Mouse (Mus musculus) testis, adult 2 months (tissue): ENCODE results near the gene Dok4. TPM values are rescaled to one million over a fixed set of nuclear protein-coding genes. Genes with fewer than 3 reads are reported as not detected.

Source experiments
- H3K27ac ChIP-seq: fragments of 200-500 bp; 2 replicates; pipeline ENCODE4 v1.5.1; 2012; ENCODE audit warnings: low read depth, low read length; ENCODE audit not compliant: control insufficient read depth, insufficient read depth
- H3K27me3 ChIP-seq: fragments of 200-500 bp; 2 replicates; pipeline ENCODE4 v1.6.1; 2012; ENCODE audit warnings: mild to moderate bottlenecking, low read length, moderate library complexity; ENCODE audit not compliant: control insufficient read depth, insufficient read depth
- H3K36me3 ChIP-seq: fragments of 200-500 bp; 2 replicates; pipeline ENCODE4 v1.6.1; 2012; ENCODE audit warnings: mild to moderate bottlenecking, low read length; ENCODE audit not compliant: control insufficient read depth, insufficient read depth
- H3K4me1 ChIP-seq: fragments of 200-500 bp; 2 replicates; pipeline ENCODE4 v1.6.1; 2012; ENCODE audit warnings: low read length; ENCODE audit not compliant: control insufficient read depth, insufficient read depth
- H3K4me3 ChIP-seq: fragments of 200-500 bp; 2 replicates; pipeline ENCODE4 v1.5.1; 2012; ENCODE audit warnings: low read depth, mild to moderate bottlenecking, low read length, moderate library complexity, mixed read lengths; ENCODE audit not compliant: control insufficient read depth
- CTCF ChIP-seq: fragments of 200-500 bp; IDR thresholded peaks from 2 replicates; pipeline ENCODE4 v1.5.1; 2012; ENCODE audit warnings: low read depth, mild to moderate bottlenecking, inconsistent platforms, low read length, moderate library complexity; ENCODE audit not compliant: control insufficient read depth, insufficient read depth, insufficient replicate concordance
- POLR2A ChIP-seq: fragments of 200-500 bp; IDR thresholded peaks from 2 replicates; pipeline ENCODE4 v1.6.1; 2012; ENCODE audit warnings: low read depth, mild to moderate bottlenecking, inconsistent platforms, low read length, moderate library complexity; ENCODE audit not compliant: control insufficient read depth
- polyA plus RNA-seq: library from polyadenylated mRNA; depleted of rRNA; stranded (reverse); fragments of >200 nt; gene quantifications from 2 replicates; pipeline ENCODE4 v1.2.3, GENCODE M21; 2012

The Dok4 gene
- polyA plus RNA-seq, 1 experiment: 1.5 TPM

DNA sequence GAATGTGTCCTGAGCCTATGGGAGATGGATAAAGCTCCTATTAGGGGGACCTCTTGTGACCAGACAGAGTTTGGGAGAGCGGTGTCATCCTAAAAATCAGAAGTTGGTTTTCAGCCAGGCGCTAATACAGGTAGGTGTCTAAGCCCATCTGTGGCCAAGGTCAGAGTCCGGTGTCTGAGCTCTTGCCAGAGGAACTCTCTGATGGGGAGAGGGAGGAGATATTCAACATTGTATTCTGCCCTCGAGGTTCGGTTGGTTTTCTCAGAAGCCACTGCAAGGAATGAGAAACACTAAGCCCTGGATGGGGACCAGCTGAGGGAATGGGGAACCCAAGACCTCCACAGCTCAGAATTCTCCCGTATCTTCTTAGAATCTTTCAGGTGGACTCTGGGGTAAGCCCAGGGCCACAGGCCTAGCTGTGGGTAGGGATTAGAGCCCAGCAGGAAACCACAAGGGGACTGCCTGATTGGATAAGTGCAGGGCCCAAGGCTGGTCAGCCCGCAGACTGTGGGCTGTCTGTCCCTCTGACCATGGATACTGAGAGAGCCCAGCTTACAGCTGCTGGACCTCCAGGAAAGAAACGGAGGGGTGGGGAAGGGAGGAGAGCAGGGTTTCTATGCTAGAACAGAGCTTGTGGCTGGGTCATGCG lies 40.3 kb upstream of the Dok4 start:
- Histone ChIP-seq H3K27ac (no peak overlapping the region), H3K4me3 (no peak overlapping the region), H3K4me1 (peaks cover 24% of the 10 kb centered on the region), H3K36me3 (no peaks in the 10 kb centered on the region), H3K27me3 (no peaks in the 10 kb centered on the region)
- TF ChIP-seq POLR2A (no peak), CTCF (no peak)

DNA sequence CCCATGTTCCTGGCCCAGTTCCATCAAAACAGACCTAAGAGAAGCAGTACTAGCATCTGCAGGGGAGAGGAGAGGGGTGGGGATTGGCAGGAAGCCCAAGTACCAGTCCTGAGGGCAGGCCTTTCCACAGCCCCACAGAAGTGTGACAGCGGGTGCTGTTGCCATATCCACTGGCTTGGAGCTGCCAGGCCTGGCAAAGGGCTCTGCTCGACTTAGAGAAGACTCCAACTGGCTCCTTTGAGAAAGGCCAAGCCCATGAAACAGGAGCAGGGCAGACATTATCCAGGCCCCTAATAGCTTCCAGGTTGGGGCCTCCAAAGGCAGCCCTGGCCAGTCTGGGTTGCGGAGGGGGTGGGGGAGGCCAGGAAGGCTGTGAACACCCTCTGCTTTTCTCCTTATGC lies 38.6 kb upstream of the Dok4 start:
- H3K4me1 ChIP-seq: peaks cover 24% of the 10 kb centered on the region
- no peak for TF ChIP-seq POLR2A
- no peak for TF ChIP-seq CTCF
- no peaks in the 10 kb centered on the region for H3K36me3 ChIP-seq
- no peak overlapping the region for H3K4me3 ChIP-seq
- no peak overlapping the region for H3K27ac ChIP-seq
- H3K27me3 ChIP-seq: no peaks in the 10 kb centered on the region

DNA sequence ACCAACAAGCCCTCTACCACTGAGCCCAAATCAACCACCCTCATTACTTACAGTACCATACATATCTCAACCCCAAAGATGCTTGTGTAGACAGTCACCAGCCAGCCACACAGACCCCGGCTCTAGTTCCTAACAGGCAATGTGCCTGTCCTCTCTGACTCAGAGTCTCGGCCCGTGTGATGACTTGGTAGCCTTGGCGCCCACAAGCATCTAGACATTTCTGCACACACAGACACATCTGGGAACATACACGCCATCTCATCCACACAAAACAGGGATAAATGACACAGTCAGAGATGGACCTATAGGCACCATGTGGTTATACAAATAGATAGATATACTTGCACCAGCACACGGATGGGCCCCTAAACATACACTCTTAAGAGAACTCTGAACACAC lies 38.1 kb upstream of the Dok4 start:
- no peak overlapping the region for H3K4me3 ChIP-seq
- H3K27me3 ChIP-seq: no peaks in the 10 kb centered on the region

DNA sequence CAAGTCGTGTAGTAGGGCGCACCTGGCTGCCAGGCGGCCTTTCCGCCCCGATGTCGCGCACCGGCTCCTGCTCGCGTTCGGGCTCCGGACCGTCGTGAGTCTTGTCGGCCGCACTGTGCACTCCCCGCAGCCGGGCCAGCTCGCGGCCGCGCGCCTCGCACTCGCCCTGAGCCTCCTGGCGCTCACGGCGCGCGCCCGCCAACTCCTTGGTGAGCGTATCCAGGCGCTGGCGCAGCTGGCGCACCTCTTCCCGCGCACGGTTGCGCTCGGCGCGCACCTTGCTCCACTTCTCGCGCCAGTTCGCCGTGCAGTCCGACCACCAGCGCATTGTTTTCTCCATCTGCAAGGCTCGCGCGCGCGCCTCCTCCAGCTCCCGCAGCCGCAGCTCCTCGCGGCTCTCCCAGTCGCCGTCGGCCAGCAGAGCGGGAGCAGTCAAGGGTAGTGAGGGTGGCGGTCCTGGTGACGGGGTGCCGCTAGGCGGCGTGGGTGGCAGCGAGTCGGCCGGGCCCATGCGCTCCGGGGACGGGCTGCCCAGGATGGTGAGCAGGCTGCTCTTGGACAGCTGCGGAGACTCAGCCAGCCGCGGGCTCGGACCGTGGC lies 37.0 kb upstream of the Dok4 start:
- H3K36me3 ChIP-seq: no peaks in the 10 kb centered on the region
- peaks cover 22% of the 10 kb centered on the region for H3K4me1 ChIP-seq
- H3K4me3 ChIP-seq: peak overlapping the region; percentile 64
- no peak overlapping the region for H3K27ac ChIP-seq
- H3K27me3 ChIP-seq: no peaks in the 10 kb centered on the region
- TF ChIP-seq CTCF: 0 out of 2 replicates have a peak, but pooled peaks have one; percentile 12
- no peak for TF ChIP-seq POLR2A

More for the DNA sequence above, 38.1 kb upstream of the Dok4 start:
- Histone ChIP-seq H3K27ac (no peak overlapping the region), H3K36me3 (no peaks in the 10 kb centered on the region), H3K4me1 (peaks cover 24% of the 10 kb centered on the region)
- no peak for TF ChIP-seq POLR2A
- no peak for TF ChIP-seq CTCF

- peaks cover 11% of the 10 kb centered on the region for H3K4me1 ChIP-seq
- H3K36me3 ChIP-seq: no peaks in the 10 kb centered on the region
- H3K4me3 ChIP-seq: no peak overlapping the region
- H3K27ac ChIP-seq: no peak overlapping the region
- H3K27me3 ChIP-seq: no peaks in the 10 kb centered on the region
- TF ChIP-seq CTCF (peak; percentile 84; the same call in 1 of the 2 replicates), POLR2A (no peak)
Observed at GRCm38 (mm10) chr8:94908847-94909246, 32.7 kb upstream of the Dok4 start.

DNA sequence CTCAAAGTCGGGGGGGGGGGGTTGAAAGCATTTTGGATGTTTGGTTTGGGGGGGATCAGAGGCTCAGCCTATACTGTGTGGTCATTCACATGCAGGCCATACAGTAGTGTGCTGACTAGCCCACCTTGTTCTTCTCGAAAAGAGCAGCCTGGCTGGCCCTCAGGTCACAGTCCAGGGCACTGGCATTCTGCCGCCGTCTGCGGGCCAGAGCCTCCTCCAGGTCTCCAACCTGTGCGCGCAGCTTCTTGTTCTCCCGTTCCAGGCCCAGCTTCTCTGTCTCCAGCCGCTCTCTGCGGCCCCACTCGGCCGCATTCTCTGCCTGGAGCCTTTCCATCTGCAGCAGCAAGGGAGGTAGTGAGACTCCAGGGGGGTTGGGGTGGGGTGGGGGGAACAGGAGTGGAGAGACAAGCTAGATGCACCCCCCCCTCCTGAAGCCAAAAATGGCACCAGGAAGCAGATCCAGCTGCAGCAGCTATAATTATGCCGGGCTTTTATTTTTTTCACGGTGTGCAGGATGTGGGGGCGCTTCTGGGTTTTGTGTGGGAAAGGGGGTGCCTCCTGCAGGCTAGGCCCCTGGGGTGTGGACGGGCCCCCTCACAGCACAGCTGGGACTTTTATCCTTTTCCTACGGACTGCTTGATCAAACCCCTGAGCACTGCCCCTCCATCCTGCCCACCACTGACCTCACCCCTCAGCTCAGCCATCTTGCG lies 31.6 kb upstream of the Dok4 start:
- TF ChIP-seq CTCF: no peak
- TF ChIP-seq POLR2A: no peak
- Histone ChIP-seq H3K36me3 (no peaks in the 10 kb centered on the region), H3K4me1 (peaks cover under 1% of the 10 kb centered on the region), H3K27me3 (no peaks in the 10 kb centered on the region), H3K4me3 (no peak overlapping the region), H3K27ac (no peak overlapping the region)

DNA sequence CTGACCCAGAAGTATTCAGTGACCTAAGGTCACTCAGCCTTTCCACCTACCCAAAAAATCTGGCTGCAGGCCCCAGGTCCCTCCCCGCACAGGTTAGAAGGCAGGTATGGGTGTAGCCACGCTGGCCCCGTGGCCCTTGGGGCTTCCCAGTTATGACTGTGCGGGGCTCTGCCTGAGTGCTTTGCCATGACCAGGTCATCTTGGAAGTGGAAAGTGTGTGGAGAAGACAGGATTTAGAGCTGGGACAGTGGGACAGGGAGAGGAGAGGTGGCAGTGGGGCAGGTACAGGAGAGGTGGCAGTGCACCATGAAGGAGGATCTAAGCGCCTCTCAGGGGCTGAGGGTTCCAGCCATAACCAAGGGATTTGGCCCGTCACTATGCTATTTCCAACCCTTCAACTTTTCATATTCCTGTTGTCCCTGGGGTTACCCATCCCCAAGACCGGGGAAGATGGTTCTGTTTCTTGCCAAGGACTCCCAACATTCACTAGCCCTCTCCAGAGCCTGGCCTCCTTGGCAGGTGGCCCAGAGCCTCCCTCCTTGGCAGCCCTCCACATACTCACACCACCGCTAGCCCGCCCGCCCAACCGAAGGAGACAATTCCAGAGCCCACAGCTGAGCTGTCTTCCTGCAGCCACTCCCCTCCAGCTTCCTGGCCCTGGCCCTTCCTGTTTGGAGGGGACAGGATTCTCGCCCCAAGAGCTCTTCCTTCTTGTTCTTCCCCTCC lies 28.5 kb upstream of the Dok4 start:
- H3K27me3 ChIP-seq: no peaks in the 10 kb centered on the region
- H3K36me3 ChIP-seq: no peaks in the 10 kb centered on the region
- no peak overlapping the region for H3K27ac ChIP-seq
- no peaks in the 10 kb centered on the region; the same call in 1 of the 2 replicates for H3K4me1 ChIP-seq
- TF ChIP-seq POLR2A (no peak), CTCF (no peak)
- no peak overlapping the region for H3K4me3 ChIP-seq
